Mouse (Mus musculus) cerebellum, postnatal 36 days (tissue): ENCODE results near the gene Ssr1.
A peak's percentile ranks its signal among the peaks of the same experiment; 100 is the strongest.

Experiments
- DNase-seq, 2 experiments: peaks; one replicate each; pipeline ENCODE4 v3.0.0; 2021 to 2022; ENCODE audit warnings: mixed read lengths in 2 of 2

The Ssr1 gene

GRCm38 (mm10) chr13:37993704-37994404 lies at the start of gene Ssr1:
Ssr1 (minus strand) TSS chr13:37994217.
- DNase-seq = peak; percentile 94 to 99

GRCm38 (mm10) chr13:38037811-38038210 lies 43.8 kb upstream of the Ssr1 start:
- DNase-seq = no peak

GRCm38 (mm10) chr13:38037044-38037687 lies 43.1 kb upstream of the Ssr1 start, which contains the start of gene Cage1:
Cage1 (minus strand) TSS chr13:38037069.
- peak; percentile 97 to 99 for DNase-seq

GRCm38 (mm10) chr13:38036343-38037043 lies 42.5 kb upstream of the Ssr1 start, which contains the start of gene Riok1:
Riok1 (plus strand) TSS chr13:38036995.
- DNase-seq = peak in 1 of 2 experiments; percentile 5

- DNase-seq = no peak
Measured at GRCm38 (mm10) chr13:38028407-38028806, 34.4 kb upstream of the Ssr1 start.

GRCm38 (mm10) chr13:38027618-38028248 lies 33.7 kb upstream of the Ssr1 start:
- no peak for DNase-seq

- DNase-seq = no peak
Measured at GRCm38 (mm10) chr13:38025874-38026273, 31.9 kb upstream of the Ssr1 start.

- DNase-seq = no peak
Measured at GRCm38 (mm10) chr13:38018791-38019190, 24.8 kb upstream of the Ssr1 start.

GRCm38 (mm10) chr13:38015591-38015990 lies 21.6 kb upstream of the Ssr1 start:
- DNase-seq = no peak

GRCm38 (mm10) chr13:38012436-38012835 lies 18.4 kb upstream of the Ssr1 start:
- no peak for DNase-seq

- no peak for DNase-seq
Measured at GRCm38 (mm10) chr13:38010444-38010910, 16.5 kb upstream of the Ssr1 start.

GRCm38 (mm10) chr13:38009721-38010408 lies 15.8 kb upstream of the Ssr1 start:
- no peak for DNase-seq

GRCm38 (mm10) chr13:38007972-38008371 lies 14.0 kb upstream of the Ssr1 start:
- DNase-seq = no peak

- DNase-seq = no peak
Measured at GRCm38 (mm10) chr13:38002461-38002860, 8.4 kb upstream of the Ssr1 start.

- no peak for DNase-seq
Measured at GRCm38 (mm10) chr13:37999713-38000112, 5.7 kb upstream of the Ssr1 start.

GRCm38 (mm10) chr13:37994405-37994749 lies 360 bp upstream of the Ssr1 start:
- no peak for DNase-seq

- no peak for DNase-seq
Measured at GRCm38 (mm10) chr13:37993376-37993703, 677 bp downstream of the Ssr1 start.

GRCm38 (mm10) chr13:37992638-37993371 lies 1.2 kb downstream of the Ssr1 start:
- DNase-seq = no peak

- DNase-seq = no peak
Measured at GRCm38 (mm10) chr13:37989701-37990100, 4.3 kb downstream of the Ssr1 start.

- DNase-seq = no peak
Measured at GRCm38 (mm10) chr13:37986166-37986565, 7.9 kb downstream of the Ssr1 start.

GRCm38 (mm10) chr13:37981063-37981462 lies 13.0 kb downstream of the Ssr1 start:
- DNase-seq = no peak

- no peak for DNase-seq
Measured at GRCm38 (mm10) chr13:37980346-37980745, 13.7 kb downstream of the Ssr1 start.
